Mouse (Mus musculus) monocyte, adult 5-6 weeks (primary cell): ENCODE results near the gene Olfr149. TPM values are rescaled to one million over a fixed set of nuclear protein-coding genes. Genes with fewer than 3 reads are reported as not detected.
"Not testable (repeated sequence)": the region's sequence is repeated elsewhere in the genome, so short reads cannot be mapped to it uniquely, and the experiment has no call there.

ENCODE experiments used
- ATAC-seq: fragments of 153-309, 156-312 bp; replicated peaks from 2 replicates; pipeline ENCODE4 v1.8.0; 2017; ENCODE audit warnings: mild to moderate bottlenecking; ENCODE audit not compliant: low TSS enrichment, insufficient number of reproducible peaks, severe bottlenecking, poor library complexity, low FRiP score
- total RNA-seq: library from RNA; stranded (forward); fragments of 200-1000, 200-491, 200-594 nt; gene quantifications from 3 replicates; pipeline ENCODE4 v1.2.3, GENCODE M21; 2017

The Olfr149 gene
- not detected in 3 replicates for total RNA-seq

DNA sequence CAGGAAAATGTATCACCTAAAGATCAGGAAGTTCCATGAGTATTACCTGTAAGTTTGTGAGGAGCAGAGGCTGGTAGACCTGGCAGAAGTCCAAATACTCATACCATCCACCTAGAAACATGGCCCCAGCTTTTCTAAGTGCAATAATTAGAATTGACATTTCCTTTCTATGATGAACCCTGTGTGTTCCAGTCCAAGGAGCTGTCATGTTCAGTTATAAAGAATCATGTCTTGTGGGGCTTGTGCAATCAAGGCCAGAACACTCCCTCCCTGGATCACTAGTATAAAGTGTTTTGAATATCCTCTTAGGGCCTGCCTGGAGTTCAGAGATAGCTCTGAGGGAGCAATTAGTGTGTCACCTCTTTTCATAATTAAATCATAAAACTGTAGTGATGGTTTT, at the start of gene Olfr149:
Gene Olfr149 (minus strand): TSS at position 101 of the 400 bp plus-strand sequence.
- no peak for ATAC-seq

DNA sequence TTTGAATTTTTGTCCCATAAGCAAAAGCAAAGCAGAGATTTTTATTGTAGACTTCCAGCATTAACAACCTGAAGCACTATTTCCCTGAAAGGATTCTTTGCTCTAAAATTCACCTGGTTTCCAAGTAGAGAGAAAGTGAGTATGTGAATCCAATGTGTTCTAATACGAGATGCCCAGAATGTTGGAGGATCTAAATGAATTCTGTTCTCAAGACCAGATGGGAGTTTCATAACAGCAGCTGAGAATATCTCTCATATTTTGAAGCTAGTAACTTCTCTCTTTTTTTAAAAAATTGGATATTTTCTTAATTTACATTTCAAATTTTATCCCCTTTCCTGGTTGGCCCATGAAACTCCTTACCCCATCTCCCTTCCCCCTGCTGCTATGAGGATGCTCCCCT, 39.5 kb upstream of the Olfr149 start:
- ATAC-seq, result no peak

DNA sequence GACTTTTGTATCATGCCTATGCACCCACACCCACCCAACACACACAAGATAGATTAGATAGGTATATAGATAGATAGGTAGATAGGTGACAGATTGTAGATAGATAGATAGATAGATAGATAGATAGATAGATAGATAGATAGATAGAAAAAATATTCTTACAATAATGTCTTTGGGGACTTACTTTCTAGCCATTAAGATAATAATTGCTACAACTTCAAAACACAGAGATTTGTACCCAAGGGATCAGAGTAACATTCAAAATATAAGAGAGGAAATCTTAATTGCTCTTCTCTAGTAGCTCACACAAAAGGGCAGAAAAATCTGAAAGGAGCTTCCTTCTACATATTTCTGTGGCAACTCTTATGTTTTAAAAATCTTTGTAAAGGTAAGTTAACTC, 39.0 kb upstream of the Olfr149 start, which contains the start of gene Olfr967:
Gene Olfr967 (plus strand): TSS at position 301 of the 400 bp plus-strand sequence.
- ATAC-seq, result no peak

GRCm38 (mm10) chr9:39740741-39741140, 33.8 kb upstream of the Olfr149 start:
- ATAC-seq, result no peak

- ATAC-seq, result no peak
Measured at GRCm38 (mm10) chr9:39730678-39731077, 23.8 kb upstream of the Olfr149 start, which contains the start of gene Olfr150. Gene Olfr150, plus strand, starts transcription at chr9:39730978.

DNA sequence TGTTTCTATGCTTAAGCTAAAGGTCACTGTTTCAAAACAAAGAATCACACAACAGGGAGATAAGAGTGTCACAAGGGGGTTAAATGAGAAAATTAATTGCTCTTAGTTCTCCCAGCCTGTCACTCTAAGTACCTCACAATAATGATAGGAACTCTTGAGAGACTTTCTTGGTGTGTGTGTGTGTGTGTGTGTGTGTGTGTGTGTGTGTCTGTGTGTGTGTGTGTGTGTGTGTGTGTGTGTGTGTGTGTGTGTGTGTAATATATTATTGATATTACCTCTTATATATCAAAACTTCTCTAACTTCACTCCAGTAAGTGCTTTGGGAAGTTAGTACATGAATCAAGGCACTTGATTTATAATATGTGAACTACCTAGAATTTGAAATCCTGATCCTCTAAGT, 4.1 kb upstream of the Olfr149 start, which contains the start of gene Olfr965:
Gene Olfr965 (plus strand): TSS at position 301 of the 400 bp plus-strand sequence.
- ATAC-seq, result no peak

DNA sequence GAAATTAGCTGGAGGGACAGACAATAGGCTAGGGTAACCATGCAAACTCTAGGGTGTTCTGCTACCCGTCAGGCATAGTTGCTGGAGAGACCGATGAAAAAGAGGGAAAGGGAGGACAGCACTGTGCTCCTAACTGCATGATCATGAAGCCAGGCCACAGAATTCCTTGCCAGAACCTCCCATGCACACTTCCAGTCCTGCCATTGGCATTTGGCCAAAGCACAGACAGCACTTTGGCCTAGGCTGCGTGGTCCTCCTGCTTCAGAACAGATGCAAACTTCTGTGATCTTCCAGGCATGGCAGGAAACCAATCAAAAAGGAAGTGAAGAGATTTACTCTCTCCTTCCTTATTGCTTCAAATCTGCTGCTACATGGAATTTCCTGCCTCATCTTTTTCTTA, 2.0 kb upstream of the Olfr149 start:
- no peak for ATAC-seq

GRCm38 (mm10) chr9:39701123-39701522, 5.8 kb downstream of the Olfr149 start:
- ATAC-seq, result not testable (repeated sequence)

DNA sequence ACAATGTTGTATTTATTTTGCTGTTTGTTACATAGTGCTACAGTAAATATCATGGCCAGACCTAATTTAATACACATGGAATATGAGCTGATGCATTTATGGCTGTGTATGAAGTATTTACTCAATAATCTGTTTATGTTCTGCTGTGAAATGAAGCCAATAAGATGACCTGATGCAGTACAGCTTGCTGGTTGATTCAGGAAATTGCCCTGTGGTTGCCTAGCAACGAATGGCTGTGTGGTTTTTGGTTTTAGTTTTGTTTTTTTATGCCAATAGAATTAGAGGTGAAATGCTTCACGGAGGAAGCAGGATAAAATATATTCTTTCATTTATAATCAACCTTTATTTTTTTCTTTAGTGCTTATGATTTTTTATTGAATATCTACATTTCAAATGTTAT, 27.6 kb downstream of the Olfr149 start:
- ATAC-seq, result no peak

GRCm38 (mm10) chr9:39678557-39678956, 28.4 kb downstream of the Olfr149 start:
- no peak for ATAC-seq

DNA sequence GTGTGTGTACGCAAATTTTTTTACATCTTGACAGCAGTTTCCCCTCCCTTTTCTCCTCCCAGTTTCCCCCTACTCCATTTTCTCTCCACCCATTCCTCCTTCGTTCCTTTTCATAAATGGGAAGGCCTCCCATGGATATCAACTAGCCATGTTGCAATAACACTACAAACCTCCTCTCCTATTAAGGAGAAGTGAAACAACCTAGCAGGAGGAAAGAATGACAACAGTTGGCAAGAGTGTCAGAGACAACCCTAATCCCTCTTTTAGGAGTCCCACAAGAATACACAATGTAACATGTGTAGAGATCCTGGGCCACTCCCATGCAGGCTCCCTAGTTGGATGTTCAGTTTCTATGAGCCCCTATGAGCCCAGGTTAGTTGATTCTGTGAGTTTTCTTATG, 32.1 kb downstream of the Olfr149 start:
- no peak for ATAC-seq

DNA sequence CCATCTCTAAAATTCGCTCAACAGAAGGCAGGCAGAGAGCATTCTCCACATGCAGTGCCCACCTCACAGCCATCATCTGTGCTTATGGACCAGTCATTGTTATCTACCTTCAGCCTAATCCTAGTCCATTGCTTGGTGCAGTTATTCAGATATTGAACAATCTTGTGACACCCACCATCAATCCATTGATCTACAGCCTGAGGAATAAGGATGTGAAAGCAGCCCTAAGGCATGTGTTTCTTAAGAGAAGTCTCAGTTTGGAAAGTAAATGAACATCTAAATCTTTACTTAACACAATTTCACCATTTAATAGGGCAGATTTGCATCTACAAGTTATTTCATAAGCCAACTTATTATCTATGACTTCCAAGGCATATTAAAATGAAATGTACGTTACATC, 37.2 kb downstream of the Olfr149 start:
- no peak for ATAC-seq

GRCm38 (mm10) chr9:39666905-39667304, 40.0 kb downstream of the Olfr149 start, which contains the start of gene Olfr963:
Gene Olfr963, plus strand, starts transcription at chr9:39667205.
- no peak for ATAC-seq

DNA sequence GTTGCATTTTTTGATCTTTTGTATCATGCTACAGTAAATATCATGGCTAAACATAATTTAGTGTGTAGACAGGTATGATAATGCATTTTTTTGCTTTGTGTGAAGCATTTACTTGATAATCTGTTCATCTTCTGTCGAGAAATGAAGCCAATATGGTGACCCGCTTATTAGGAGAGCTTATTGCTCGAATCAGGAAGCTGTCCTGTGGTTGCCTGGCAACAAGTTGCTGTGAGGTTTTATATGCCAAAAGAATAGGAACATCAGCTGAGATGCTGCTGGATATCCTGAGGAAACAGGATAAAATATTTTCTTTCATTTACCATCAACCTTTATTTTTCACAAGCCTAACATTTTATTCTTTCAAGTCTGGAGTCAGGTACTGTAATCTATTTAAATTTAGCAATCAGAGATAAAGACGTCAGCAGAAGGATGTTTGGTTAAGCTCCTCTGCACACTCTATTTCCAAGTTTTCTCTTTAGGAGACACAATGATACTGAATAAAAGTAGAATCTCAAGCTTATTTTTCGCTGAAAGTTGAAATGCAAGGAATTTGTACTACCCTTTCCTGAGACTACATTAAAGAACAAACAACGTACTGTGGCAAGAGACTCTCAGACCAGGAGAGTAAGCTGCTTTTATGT, 52.0 kb downstream of the Olfr149 start:
- no peak for ATAC-seq

Other genes starting within 250 kb of the Olfr149 start
- gene Olfr955, start 235.2 kb downstream of the Olfr149 start, total RNA-seq, result not detected in 3 replicates
- not detected in 3 replicates for gene Olfr44, start 213.1 kb downstream of the Olfr149 start, total RNA-seq
- gene Olfr957, start 191.3 kb downstream of the Olfr149 start, total RNA-seq, result not detected in 3 replicates
- not detected in 3 replicates for gene Olfr958, start 153.1 kb downstream of the Olfr149 start, total RNA-seq
- gene Olfr959, start 131.5 kb downstream of the Olfr149 start, total RNA-seq, result not detected in 3 replicates
- not detected in 3 replicates for gene AW551984, start 102.7 kb downstream of the Olfr149 start, total RNA-seq
- gene Olfr148, start 96.5 kb downstream of the Olfr149 start, total RNA-seq, result not detected in 3 replicates
- not detected in 3 replicates for gene Olfr960, start 85.7 kb downstream of the Olfr149 start, total RNA-seq
- not detected in 3 replicates for gene Olfr961, start 62.0 kb downstream of the Olfr149 start, total RNA-seq
- not detected in 3 replicates for gene Olfr963, start 39.9 kb downstream of the Olfr149 start, total RNA-seq
- not detected in 3 replicates for gene Olfr965, start 4.2 kb upstream of the Olfr149 start, total RNA-seq
- gene Olfr150, start 23.9 kb upstream of the Olfr149 start, total RNA-seq, result not detected in 3 replicates
- 1.1 TPM in 1 of 3 replicates, not detected in the others for gene Olfr967, start 39.1 kb upstream of the Olfr149 start, total RNA-seq
- gene Olfr968, start 76.1 kb upstream of the Olfr149 start, total RNA-seq, result not detected in 3 replicates
- gene Olfr969, start 83.8 kb upstream of the Olfr149 start, total RNA-seq, result not detected in 3 replicates
- gene Olfr970, start 101.7 kb upstream of the Olfr149 start, total RNA-seq, result not detected in 3 replicates
- gene Olfr971, start 129.8 kb upstream of the Olfr149 start, total RNA-seq, result not detected in 3 replicates
- not detected in 3 replicates for gene Olfr972, start 159.3 kb upstream of the Olfr149 start, total RNA-seq
- not detected in 3 replicates for gene Olfr229, start 200.2 kb upstream of the Olfr149 start, total RNA-seq
- not detected in 3 replicates for gene Olfr974, start 230.4 kb upstream of the Olfr149 start, total RNA-seq
- gene Olfr975, start 244.9 kb upstream of the Olfr149 start, total RNA-seq, result not detected in 3 replicates